Mouse (Mus musculus) kidney, adult 9 months (tissue): ENCODE data around the gene Adh1.

ENCODE experiments used
- DNase-seq: peaks from one replicate; pipeline ENCODE4 v3.0.0; 2022

Gene Adh1

DNA sequence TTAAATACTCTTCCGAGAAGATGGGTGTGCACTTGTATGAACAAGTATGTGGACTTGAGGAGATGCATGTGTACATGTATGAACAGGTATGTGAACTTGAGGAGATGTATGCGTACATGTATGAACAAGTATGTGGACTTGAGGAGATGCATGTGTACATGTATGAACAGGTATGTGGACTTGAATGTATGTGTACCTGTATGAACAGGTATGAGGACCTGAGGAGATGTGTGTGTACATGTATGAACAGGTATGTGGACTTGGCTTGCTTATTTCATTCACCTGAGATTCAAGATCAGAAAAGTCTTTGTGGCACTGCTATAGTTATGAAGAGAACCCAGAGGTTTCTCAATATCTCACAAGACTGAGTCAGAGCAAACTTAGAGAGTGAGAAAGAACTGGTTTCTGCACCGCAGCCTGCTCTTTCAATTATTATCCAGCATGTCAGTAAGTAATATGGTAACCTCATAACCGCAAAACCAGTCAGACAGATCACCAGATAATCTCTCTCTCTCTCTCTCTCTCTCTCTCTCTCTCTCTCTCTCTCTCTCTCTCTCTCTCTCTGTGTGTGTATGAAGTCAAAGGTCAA lies 30.8 kb downstream of the Adh1 start:
- no peak for DNase-seq

DNA sequence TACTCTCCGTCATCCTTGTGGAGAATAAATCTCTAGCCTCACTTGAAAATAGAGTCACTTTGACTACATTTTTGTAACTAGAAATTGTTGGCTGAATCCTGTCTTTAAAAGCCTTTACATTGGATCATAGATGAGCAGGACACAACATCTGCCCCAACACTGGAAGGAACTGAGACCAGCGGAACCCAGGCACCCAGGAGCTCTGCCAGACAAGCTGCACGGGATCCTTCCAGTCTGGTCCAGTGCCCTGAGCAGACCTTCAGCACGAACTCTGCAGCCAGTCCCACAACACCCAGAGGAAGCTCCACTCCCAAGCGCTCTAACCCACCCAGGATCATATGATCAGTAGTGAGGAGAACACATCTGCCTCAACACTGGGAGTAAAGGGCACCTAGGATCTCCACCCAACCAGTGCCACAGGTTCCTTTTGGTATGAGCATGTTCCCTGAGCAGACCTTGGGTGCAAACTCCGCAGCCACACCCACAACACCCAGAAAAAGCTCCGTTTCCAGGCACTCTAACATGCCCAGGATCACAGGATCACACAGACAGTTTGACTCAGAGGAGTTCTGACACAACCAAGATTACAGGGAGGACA lies 32.6 kb downstream of the Adh1 start:
- peak; percentile 27 for DNase-seq

DNA sequence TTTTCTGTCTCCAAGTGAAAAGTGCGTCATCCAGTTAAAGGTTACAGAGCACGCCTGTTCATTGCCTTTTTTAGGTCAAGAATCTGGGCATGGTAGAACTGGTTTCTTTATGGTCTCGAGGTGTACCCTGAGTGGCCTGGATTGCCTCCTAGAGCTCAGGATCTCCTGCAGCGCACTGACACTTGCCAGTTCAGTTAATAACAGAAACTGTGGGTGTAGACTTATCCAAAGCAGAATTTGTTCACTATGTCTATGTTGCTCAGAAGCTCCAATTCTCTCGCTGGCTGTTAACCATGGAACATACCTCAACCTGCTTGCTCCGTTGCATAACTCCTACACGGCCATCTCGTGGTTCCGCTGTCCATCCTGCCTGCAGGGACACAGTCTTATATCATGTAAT lies 39.3 kb downstream of the Adh1 start:
- DNase-seq = no peak

DNA sequence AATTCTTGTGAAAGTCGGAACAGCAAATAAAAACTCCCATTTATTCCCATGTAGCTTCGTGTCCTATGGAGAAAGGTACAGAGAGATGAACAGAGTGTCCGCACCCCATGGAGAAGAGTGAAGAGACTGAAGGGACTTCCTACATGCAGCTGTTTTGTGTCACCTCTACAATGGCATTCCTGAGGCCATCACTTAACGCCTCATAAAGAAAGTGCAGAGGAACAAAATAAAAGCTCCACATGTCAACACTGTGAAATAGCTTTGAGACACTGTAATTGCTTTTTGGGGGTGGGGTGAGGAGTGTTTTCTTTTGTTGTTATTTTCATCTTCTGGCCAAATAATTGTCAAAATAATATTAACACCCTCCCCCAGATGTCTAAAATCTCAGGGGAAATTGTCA lies 41.9 kb downstream of the Adh1 start:
- no peak for DNase-seq

DNA sequence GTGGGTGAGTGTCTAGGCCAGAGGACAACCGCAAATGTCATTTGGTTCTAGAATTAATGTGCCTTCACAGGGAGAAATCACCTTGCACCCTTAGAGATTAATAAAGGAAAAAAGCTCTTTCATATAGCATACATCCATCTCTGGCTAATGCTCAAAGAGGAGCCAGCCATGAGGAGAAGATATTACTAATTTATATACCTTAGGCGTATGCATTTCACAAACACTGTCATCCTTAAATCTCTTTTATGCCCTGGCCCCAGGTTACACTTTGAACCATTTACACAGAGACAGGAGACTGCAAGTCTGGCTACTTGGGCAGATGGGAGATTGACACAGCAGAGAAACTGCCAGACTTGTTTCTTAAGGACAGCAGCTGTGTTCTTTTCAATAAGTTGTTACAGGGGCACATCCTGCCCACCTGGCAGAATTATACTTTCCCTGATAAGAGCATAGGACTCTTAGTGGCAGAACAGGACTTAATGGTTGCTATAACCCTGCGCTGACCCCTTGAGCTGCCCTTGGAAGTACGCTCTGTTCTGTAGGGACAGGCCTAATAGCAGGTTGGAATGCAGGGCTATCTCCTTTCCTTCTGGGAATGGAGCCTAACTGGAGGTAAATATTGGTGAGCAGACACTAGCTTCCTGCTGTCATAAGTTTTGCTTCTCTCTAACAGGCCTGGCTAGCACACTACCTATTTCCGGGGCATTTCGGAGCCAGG lies 43.1 kb downstream of the Adh1 start:
- no peak for DNase-seq

DNA sequence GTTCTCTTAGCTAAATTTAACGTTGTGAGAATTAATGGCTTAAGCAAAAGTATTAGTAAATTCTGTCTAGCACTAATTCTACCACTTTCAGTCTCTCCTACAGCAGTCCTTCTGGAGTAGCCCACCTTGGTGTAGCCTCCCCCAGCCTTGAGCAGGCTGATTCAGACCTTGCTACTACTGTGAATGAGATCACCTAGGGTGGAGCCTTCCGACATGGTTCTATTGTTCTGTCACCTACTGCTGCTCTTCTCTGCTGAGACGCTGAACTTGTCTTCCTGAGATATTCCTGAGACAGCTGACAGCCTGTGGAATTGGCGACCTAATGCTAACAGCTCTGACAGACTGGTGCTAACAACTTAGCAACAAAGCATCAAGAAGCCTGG lies 43.7 kb downstream of the Adh1 start:
- no peak for DNase-seq

DNA sequence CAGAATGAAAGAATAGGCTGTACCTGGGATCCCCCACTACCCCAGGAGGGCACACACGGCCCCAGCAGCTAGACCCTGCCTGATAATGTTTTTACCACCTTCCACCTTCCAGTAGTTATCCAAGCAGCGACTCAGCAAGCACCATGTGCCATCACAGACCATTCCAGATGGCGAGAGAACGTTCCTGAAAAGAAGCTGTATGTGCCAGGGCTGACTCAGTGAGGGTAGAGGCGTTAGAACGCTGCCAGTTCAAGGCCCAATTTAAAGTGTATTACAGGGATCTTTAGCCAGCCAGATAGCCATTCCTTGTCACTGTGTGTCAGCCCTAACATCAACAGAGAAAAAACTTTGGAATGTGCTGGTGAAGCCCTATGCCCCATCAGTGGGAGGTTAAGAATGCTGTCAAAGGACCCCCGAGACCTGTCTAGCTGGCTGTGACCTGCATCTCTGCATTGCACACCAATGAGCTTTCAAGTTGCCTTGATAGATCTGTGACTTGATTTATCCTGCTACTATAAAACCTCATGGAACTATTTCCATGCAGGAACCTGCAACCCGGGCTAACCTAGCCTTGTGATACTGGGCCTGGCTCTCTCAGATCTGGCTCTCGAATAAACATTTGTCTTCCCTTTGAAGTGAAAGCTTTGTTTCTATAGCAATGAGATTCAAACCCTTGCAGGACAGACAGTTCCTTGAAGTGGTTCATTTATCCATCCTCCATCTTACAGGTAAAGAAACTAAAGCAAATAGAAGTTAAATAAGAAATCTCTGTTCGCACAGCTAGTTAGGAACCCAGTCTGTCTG lies 44.9 kb downstream of the Adh1 start:
- DNase-seq = no peak

DNA sequence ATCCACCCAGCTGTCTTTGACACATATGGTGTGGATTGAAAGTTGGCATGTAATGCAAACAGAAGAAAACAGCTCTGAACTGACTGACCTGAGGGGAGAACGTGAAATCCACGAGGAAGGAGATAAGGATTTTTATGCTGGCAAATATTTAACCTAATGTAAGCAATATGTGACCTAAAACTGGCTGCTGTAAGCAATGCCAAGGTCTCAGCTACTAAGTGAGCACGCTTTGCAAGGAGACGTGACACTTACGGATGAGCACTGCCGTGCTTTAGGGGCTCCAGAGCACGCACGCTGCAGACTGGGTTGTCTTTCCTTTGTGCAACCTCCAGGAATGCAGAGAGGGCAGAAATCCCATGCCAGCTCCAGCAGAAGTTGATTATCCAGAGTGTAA lies 45.5 kb downstream of the Adh1 start:
- no peak for DNase-seq

DNA sequence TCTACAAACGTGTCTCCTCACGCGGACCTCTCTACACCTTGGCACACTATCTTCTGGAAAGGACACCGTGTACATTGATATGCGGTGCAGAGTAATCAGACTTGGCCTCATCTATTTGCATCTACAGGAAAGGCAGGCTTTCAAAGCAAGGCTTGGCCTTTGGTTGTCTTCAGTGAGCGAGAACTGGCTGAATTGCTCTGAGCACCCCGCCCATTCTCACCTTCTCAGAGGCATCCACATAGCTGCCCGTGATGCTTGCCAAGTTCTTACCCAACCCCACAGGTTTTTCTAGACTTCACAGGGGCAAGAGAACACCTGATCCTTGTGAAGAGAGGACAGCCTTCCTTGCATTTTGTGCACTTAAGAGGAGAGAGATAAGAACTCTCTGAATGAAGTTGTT lies 49.1 kb downstream of the Adh1 start:
- DNase-seq = no peak

DNA sequence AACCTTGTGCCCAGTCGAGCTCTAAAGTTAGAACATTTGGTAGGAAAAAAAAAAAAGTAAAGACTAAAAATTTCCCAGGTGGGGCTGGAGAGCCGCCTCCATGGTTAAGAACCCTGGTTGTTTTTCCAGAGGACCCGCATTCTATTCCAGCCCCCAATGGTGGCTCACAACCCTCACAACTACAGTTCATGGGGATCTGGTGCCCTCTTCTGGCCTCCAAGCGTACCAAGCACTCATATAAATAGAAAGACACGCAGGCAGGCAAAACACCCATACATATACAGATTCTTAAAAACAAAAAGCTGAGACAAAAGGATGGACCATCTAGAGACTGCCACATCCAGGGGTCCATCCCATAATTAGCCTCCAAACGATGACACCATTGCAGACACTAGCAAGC lies 50.2 kb downstream of the Adh1 start:
- DNase-seq = no peak

DNA sequence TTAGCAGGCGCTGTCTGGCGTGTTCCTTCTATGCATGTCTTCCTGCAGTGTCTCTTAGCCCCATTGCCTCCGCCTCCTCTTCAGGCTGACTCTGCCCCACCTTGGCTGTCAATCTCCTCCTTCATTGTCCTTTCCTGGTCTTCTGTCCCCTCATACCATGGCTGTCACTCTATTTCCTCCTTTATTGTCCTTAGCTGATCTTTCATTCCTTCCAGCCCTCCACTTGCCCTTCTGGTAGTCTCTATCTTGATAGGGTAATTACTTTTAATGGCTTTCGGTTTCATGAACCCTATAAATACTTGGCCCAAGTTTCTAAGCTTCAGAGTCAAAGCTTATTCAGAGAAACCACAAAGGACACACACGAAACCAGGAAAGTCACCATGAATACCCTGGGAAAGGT lies 52.2 kb downstream of the Adh1 start, which contains the start of gene Adh6a:
TSS of gene Adh6a (plus strand) at position 322 of the 400 bp plus-strand sequence.
- no peak for DNase-seq

DNA sequence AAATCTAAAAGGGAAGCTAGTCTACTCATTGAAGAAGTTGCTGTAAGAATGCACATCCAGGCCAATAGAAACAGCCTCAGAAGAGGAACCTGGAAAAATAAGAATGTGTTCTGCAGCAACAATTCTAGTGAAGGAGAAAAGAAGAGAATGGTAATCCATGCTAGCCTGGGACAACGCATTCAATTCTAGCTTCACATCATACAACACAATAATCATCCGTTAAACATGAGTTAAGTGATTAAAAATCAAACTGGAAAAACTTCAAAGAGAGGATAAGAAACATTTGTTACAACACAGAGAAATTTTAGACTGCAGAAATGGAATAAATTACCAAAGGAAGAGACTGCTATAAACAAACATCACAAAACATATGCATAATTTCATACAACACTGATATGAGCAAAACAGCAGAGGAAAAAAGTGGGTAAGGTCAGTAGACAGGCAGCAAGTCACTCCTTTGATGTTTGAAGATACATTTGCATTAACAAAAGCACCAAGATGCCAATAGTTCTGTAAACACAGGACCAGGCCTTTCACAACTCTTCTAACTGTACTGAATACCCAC lies 56.2 kb downstream of the Adh1 start:
- DNase-seq = no peak

DNA sequence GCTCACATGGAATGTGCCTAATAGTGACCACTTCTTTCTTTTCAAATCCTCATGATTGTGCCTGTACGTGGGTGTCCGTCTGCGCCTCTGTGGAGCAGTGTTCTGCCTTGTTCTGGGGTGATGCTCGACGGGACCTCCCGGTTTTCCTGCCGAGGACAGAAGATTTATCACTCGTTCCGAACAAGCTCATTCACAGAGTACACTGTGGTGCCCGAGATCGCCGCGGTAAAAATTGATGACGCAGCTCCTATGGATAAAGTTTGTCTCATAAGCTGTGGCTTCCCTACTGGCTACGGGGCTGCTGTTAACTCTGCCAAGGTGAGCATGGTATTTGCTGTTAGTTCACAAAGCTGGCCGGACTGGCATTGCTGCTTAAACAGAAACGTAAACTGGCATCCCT lies 64.2 kb downstream of the Adh1 start:
- no peak for DNase-seq

DNA sequence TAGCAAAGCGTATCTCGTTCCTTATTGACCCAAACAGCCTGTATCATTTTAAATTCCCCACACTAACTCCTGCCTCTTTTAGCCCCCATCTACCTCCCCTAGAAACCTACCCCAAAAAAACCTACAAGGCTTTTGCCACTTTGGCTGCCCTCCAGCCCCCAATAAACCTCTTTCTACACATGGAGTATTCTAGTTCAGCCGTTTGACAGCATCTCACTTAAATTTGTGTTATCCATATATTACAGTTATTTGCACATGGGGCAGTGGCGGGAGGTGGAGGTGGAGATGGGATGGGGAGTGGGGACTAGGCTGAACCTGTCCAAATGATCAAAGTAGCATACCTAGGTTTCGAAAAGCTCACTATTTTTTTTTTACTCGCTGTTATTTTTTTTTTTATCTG lies 64.7 kb downstream of the Adh1 start:
- no peak for DNase-seq

DNA sequence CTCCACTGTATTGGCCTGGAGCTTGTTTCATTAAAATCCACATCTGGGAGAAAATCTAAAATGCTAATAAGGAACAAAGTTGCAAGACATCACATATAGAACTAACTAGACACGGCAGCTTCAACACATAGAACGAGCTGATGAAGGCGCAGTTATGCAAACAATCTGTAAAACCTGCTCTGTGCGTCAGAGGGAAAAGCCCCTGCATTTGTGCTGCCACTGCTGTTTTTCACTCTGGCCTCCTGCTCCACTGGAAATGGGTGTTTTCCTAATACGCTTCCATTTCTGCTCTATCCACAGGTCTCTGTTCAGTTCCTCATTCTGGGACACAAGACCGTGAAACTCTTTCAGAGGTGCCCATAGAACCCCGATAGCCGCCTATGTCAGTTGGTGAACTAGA lies 73.1 kb downstream of the Adh1 start:
- DNase-seq = no peak

DNA sequence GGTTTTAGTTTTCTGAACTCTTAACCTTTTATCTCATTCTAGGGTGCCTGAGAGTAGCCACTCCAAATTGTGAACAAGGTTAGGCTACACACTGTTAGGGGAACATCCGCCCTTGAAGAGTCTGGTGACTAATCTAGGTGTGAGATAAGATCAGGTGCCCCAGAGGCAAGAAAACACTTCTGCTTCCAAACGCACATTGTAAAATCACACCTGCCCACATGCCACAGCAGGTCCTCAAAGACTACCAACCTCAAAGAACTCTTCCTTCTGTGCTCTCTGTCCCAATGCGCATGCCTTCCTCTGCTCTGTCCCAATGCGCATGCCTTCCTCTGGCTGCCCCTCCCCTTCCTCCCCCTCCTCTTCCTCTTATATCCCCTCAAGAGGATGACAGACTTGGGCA lies 73.5 kb downstream of the Adh1 start:
- DNase-seq = no peak

DNA sequence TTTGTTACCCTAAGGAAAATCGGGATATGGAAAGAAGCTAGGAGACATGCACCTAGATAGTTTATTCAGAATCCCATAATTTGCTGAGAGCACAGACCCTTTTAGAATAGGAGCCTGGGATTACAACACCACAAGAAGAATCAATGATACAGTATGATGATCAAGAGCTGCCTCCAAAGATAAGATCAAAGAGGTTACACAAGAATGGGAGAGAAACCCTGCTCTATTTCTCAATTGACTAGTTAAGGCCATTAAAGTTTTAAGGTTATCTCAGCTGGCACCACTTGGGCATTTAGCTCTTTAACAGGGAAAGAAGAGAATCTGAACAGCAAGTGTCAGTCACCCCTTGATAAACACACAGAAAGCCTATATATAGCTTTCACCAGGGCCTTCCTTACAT lies 74.8 kb downstream of the Adh1 start:
- no peak for DNase-seq

DNA sequence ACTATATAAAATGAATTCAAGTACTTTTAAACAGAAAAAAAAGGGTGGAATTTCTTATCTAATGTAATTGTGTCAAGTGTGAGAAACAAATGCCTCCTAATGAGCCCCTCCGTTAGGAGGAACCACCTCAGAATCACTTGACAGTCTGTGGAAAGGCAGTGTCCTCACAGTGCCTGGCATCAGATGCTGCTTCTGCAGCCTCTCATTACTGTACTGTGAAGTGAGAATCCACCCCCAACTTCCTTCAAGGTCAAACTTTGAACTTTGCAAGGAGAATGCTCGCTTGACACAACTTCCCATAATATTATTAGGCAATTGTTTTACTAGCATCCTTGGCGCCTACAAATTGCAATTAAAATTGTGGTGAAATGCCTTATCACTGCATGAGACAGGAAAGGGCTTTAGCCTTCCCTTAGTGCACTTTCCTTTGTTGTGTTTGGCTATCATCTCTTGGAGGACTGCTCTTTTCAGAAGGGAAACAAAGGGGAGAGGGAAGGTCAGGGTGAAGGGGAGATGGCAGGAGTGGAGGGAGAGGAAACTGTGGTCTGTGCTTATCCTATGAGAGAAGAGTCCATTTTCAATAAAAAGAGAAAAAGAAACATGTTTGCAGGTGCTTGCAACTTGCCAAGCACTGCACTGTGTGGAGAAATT lies 75.4 kb downstream of the Adh1 start:
- peak; percentile 6 for DNase-seq
